Mouse (Mus musculus) intestine, embryonic 14.5 days (tissue): ENCODE results near the gene Crybb3. TPM values are rescaled to one million over a fixed set of nuclear protein-coding genes. Genes with fewer than 3 reads are reported as not detected.

ENCODE experiments used
- ATAC-seq: fragments of 200-750 bp; cut with Nextera tagmentation; replicated peaks from 2 replicates; pipeline ENCODE4 v1.8.0; 2017; ENCODE audit warnings: low read depth, moderate number of reproducible peaks, moderate TSS enrichment, moderate library complexity; ENCODE audit not compliant: low FRiP score, low TSS enrichment
- DNase-seq: peaks from one replicate; pipeline ENCODE4 v3.0.0-alpha.2; 2018; ENCODE audit warnings: low spot score
- H3K27ac ChIP-seq: fragments of 300-500 bp; sonication (generic); 2 replicates; pipeline ENCODE4 v1.5.1; 2014; ENCODE audit warnings: low read depth, mild to moderate bottlenecking, control low read depth
- H3K27me3 ChIP-seq: fragments of 300-500 bp; sonication (generic); replicated peaks from 2 replicates; pipeline ENCODE4 v1.6.1; 2014; ENCODE audit warnings: low read length, control low read depth; ENCODE audit not compliant: control insufficient read depth, insufficient read depth
- H3K36me3 ChIP-seq: fragments of 300-500 bp; sonication (generic); 2 replicates; pipeline ENCODE4 v1.6.1; 2014; ENCODE audit warnings: low read length, control low read depth; ENCODE audit not compliant: control insufficient read depth, insufficient read depth
- H3K4me1 ChIP-seq: fragments of 300-500 bp; sonication (generic); replicated peaks from 2 replicates; pipeline ENCODE4 v1.6.1; 2014; ENCODE audit warnings: low read length, control low read depth, mixed read lengths; ENCODE audit not compliant: control insufficient read depth, insufficient read depth
- H3K4me2 ChIP-seq: fragments of 300-500 bp; sonication (generic); 2 replicates; pipeline ENCODE4 v1.6.1; 2014; ENCODE audit warnings: low read length
- H3K4me3 ChIP-seq: fragments of 300-500 bp; sonication (generic); 2 replicates; pipeline ENCODE4 v1.5.1; 2014; ENCODE audit warnings: low read depth, low read length, control low read depth, mixed read lengths
- H3K9ac ChIP-seq: fragments of 300-500 bp; sonication (generic); 2 replicates; pipeline ENCODE4 v1.6.1; 2014; ENCODE audit warnings: mild to moderate bottlenecking, low read length
- H3K9me3 ChIP-seq: fragments of 300-500 bp; sonication (generic); 2 replicates; pipeline ENCODE4 v1.6.1; 2016; ENCODE audit warnings: low read length, control low read depth; ENCODE audit not compliant: control insufficient read depth
- WGBS: fragments of 180-500 bp; shearing (Covaris S2); extraction: QIAGEN DNeasy Blood & Tissue Kit; methylation state at CpG from one replicate; pipeline ENCODE4 v1.1.7; 2014; 5-methylcytosine and 5-hydroxymethylcytosine counted together
- polyA plus RNA-seq: library from polyadenylated mRNA; unstranded; fragments of >200 nt; fragmentation: Nextera tagmentation; extraction: Ambion mirVana; gene quantifications from 2 replicates; pipeline ENCODE4 v1.2.1, GENCODE M21; 2014

Gene Crybb3
- polyA plus RNA-seq, 1 experiment from 2014 or later, result 0.28 TPM

DNA sequence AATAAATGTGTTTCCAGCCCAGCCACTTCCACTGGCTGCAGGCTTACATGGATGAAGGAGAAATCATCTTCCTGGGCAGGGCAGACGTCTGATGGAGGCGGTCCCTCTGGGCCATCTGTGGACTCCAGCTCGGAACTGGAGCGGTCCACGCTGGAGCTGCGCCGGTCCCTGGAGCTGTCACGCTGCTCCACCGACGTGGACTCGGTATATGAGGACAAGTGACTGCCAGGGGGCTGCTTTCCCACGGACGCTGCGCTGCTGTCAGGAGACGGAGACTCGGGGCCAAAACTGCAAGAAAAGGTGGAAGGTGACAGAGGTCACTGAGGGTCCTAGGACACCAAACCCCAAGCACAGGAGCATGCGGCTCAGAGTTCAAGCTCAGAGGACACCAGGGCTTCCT is 16.2 kb upstream of the Crybb3 start:
- ATAC-seq (no peak), DNase-seq (no peak)
- Histone ChIP-seq H3K9ac (no peak overlapping the region), H3K4me3 (no peak overlapping the region), H3K27me3 (no peaks in the 10 kb centered on the region), H3K4me1 (no peaks in the 10 kb centered on the region), H3K4me2 (no peak overlapping the region), H3K27ac (no peak overlapping the region), H3K36me3 (peaks cover 11% of the 10 kb centered on the region; the same call in 1 of the 2 replicates), H3K9me3 (no peaks in the 10 kb centered on the region)
- 87% methylated on average over 17 of the region's 17 CpGs for WGBS

DNA sequence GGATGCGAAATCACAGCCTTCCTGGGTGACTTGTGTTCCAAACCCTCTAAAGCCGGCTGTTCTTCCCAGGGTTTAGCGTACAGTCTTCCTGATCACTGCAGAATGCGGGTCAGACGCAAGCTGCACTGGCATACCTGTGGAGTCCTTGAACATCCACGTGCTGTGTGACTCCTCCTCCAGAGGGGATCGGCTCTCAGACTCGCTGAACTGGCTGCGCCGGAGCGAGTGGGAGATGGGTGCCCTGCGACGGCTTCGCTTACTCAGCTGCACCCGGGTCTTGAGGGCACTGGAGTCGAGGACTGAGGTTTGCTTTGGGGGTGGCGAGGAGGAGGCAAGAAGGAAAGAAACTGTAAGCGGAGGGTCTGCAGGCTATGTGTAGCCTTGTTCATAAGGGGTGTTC is 14.1 kb upstream of the Crybb3 start:
- no peak overlapping the region for H3K4me3 ChIP-seq
- H3K27me3 ChIP-seq, result no peaks in the 10 kb centered on the region
- H3K36me3 ChIP-seq, result peaks cover 19% of the 10 kb centered on the region; the same call in 1 of the 2 replicates
- DNase-seq (no peak), ATAC-seq (no peak)
- no peaks in the 10 kb centered on the region for H3K4me1 ChIP-seq
- H3K9ac ChIP-seq, result no peak overlapping the region
- H3K4me2 ChIP-seq, result no peak overlapping the region
- no peaks in the 10 kb centered on the region for H3K9me3 ChIP-seq
- 92% methylated on average over 18 of the region's 18 CpGs for WGBS
- no peak overlapping the region for H3K27ac ChIP-seq

DNA sequence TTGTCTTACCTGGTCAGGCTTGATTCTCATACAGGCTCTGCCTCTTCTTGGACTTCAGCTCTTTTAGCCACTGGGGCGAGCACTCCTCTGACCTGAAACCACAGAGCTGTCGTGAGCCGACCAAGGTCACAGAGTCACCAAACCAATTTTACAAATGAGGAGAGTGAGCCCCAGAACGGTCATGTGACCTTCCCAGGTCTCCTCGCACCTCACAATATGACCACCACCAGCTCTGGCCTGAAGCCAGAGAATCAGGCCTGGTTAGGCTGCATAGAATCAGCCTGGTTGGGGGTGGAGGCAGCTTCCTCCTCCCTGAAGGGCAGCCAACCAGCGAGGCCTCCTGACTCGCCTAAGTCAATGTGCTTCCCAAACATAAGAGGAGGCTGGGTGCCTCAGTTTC is 11.0 kb upstream of the Crybb3 start:
- H3K36me3 ChIP-seq, result peaks cover 24% of the 10 kb centered on the region; the same call in 1 of the 2 replicates
- H3K9ac ChIP-seq, result no peak overlapping the region
- H3K4me2 ChIP-seq, result no peak overlapping the region
- no peak for DNase-seq
- no peaks in the 10 kb centered on the region for H3K9me3 ChIP-seq
- 71% methylated on average over 7 of the region's 7 CpGs for WGBS
- H3K4me3 ChIP-seq, result no peak overlapping the region
- no peaks in the 10 kb centered on the region for H3K27me3 ChIP-seq
- no peak for ATAC-seq
- no peak overlapping the region for H3K27ac ChIP-seq
- no peaks in the 10 kb centered on the region for H3K4me1 ChIP-seq

- no peaks in the 10 kb centered on the region for H3K27me3 ChIP-seq
- H3K4me2 ChIP-seq, result no peak overlapping the region
- H3K9ac ChIP-seq, result no peak overlapping the region
- H3K36me3 ChIP-seq, result peaks cover 24% of the 10 kb centered on the region; the same call in 1 of the 2 replicates
- DNase-seq, result no peak
- H3K4me1 ChIP-seq, result no peaks in the 10 kb centered on the region
- H3K4me3 ChIP-seq, result no peak overlapping the region
- H3K9me3 ChIP-seq, result no peaks in the 10 kb centered on the region
- ATAC-seq, result no peak
- no peak overlapping the region for H3K27ac ChIP-seq
- WGBS, result 63% methylated on average over 5 of the region's 5 CpGs
Observed at GRCm38 (mm10) chr5:113091162-113091561, 9.8 kb upstream of the Crybb3 start.

DNA sequence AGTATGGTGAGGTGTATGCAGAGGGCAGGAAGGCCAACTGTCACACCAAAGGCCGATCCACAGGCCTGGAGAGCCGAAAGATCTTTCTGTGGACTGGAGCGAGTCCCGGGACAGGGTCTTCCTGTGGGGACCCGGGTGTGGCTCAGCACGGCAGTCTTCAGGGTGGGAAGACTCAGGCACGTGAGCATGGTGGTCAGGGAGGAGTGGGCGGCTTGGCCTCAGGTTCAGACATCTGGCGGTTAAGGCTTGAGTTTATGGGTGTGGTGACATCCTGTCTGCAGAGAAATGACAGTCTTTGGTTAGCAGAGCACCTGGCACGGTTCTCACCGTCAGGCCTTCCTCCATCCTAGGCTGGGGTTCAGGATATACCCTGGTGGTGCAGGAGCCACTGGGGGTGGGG is 9.4 kb upstream of the Crybb3 start:
- H3K4me2 ChIP-seq, result no peak overlapping the region
- no peak for DNase-seq
- no peaks in the 10 kb centered on the region for H3K4me1 ChIP-seq
- no peak overlapping the region for H3K27ac ChIP-seq
- H3K9ac ChIP-seq, result no peak overlapping the region
- WGBS, result 82% methylated on average over 11 of the region's 11 CpGs
- no peaks in the 10 kb centered on the region for H3K9me3 ChIP-seq
- no peaks in the 10 kb centered on the region for H3K27me3 ChIP-seq
- no peak overlapping the region for H3K4me3 ChIP-seq
- peaks cover 24% of the 10 kb centered on the region; the same call in 1 of the 2 replicates for H3K36me3 ChIP-seq
- ATAC-seq, result 0 out of 2 replicates have a peak, but pooled peaks have one; percentile 14

- ATAC-seq (no peak), DNase-seq (no peak)
- H3K4me1 ChIP-seq, result no peaks in the 10 kb centered on the region
- WGBS, result 84% methylated on average over 24 of the region's 24 CpGs
- peaks cover 21% of the 10 kb centered on the region; the same call in 1 of the 2 replicates for H3K36me3 ChIP-seq
- H3K27ac ChIP-seq, result no peak overlapping the region
- H3K9ac ChIP-seq, result no peak overlapping the region
- H3K4me2 ChIP-seq, result no peak overlapping the region
- H3K27me3 ChIP-seq, result no peaks in the 10 kb centered on the region
- H3K4me3 ChIP-seq, result no peak overlapping the region
- no peaks in the 10 kb centered on the region for H3K9me3 ChIP-seq
Observed at GRCm38 (mm10) chr5:113090077-113090690, 8.8 kb upstream of the Crybb3 start.

DNA sequence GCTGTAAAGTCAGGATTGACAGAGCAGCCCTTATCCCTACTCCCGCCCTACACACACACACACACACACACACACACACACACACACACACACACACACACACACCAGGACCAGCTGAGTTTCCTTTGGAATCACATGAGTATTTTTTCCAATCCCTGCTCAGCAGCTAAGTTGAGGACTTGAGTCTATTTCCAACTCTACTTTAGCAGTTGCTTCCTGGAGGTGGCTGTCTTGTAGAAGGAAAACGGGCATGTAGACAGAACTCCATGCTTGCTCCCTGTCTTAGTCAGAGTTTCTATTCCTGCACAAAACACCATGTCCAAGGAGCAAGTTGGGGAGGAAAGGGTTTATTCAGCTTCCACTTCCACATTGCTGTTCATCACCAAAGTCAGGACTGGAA is 6.1 kb upstream of the Crybb3 start:
- H3K4me2 ChIP-seq, result no peak overlapping the region
- H3K36me3 ChIP-seq, result peaks cover 12% of the 10 kb centered on the region; the same call in 1 of the 2 replicates

GRCm38 (mm10) chr5:113086990-113087389 is 5.6 kb upstream of the Crybb3 start:
- no peak overlapping the region for H3K4me2 ChIP-seq
- 54% methylated on average over 4 of the region's 4 CpGs for WGBS
- no peaks in the 10 kb centered on the region for H3K9me3 ChIP-seq
- no peak for ATAC-seq
- H3K27me3 ChIP-seq, result no peaks in the 10 kb centered on the region
- 0 out of 2 replicates have a peak, but pooled peaks cover 4% of the 10 kb centered on the region for H3K4me1 ChIP-seq
- DNase-seq, result no peak
- peaks cover 9% of the 10 kb centered on the region; the same call in 1 of the 2 replicates for H3K36me3 ChIP-seq
- H3K4me3 ChIP-seq, result no peak overlapping the region
- no peak overlapping the region for H3K9ac ChIP-seq
- no peak overlapping the region for H3K27ac ChIP-seq

More for the DNA sequence above, 6.1 kb upstream of the Crybb3 start:
- H3K27me3 ChIP-seq, result no peaks in the 10 kb centered on the region
- WGBS, result 72% methylated on average over 2 of the region's 2 CpGs
- H3K9ac ChIP-seq, result no peak overlapping the region
- no peaks in the 10 kb centered on the region for H3K9me3 ChIP-seq
- H3K4me1 ChIP-seq, result 0 out of 2 replicates have a peak, but pooled peaks cover 4% of the 10 kb centered on the region
- H3K27ac ChIP-seq, result no peak overlapping the region
- no peak overlapping the region for H3K4me3 ChIP-seq
- ATAC-seq, result no peak
- no peak for DNase-seq

GRCm38 (mm10) chr5:113086439-113086838 is 5.1 kb upstream of the Crybb3 start:
- no peak overlapping the region for H3K4me2 ChIP-seq
- WGBS, result 71% methylated on average over 12 of the region's 12 CpGs
- H3K4me3 ChIP-seq, result no peak overlapping the region
- peaks cover 5% of the 10 kb centered on the region; the same call in 1 of the 2 replicates for H3K36me3 ChIP-seq
- no peaks in the 10 kb centered on the region for H3K9me3 ChIP-seq
- H3K4me1 ChIP-seq, result 0 out of 2 replicates have a peak, but pooled peaks cover 4% of the 10 kb centered on the region
- H3K9ac ChIP-seq, result no peak overlapping the region
- no peak for DNase-seq
- ATAC-seq, result no peak
- H3K27ac ChIP-seq, result no peak overlapping the region
- H3K27me3 ChIP-seq, result no peaks in the 10 kb centered on the region
